Mouse (Mus musculus) CH12.LX (cell line): ENCODE measurements around the gene Zfp764.

ENCODE experiments used
- CHD2 ChIP-seq: IDR thresholded peaks from 2 replicates; pipeline ENCODE4 v1.6.1; 2011; ENCODE audit warnings: low read length, improper control_type of control experiment
- CTCF ChIP-seq, 2 experiments: IDR thresholded peaks in 1 of 2; conservative IDR thresholded peaks in 1 of 2; 2 replicates each; pipeline ENCODE4 v1.5.1; 2011 to 2012; ENCODE audit warnings: low read depth in 2 of 2, low read length in 2 of 2, improper control_type of control experiment in 1 of 2, inconsistent platforms in 1 of 2, mild to moderate bottlenecking in 1 of 2, moderate library complexity in 1 of 2
- EP300 ChIP-seq: IDR thresholded peaks from 2 replicates; pipeline ENCODE4 v1.6.1; 2011; ENCODE audit warnings: low read length, improper control_type of control experiment
- HCFC1 ChIP-seq: IDR thresholded peaks from 2 replicates; pipeline ENCODE4 v1.6.1; 2012; ENCODE audit warnings: low read depth, mild to moderate bottlenecking, inconsistent platforms, low read length, improper control_type of control experiment
- MAX ChIP-seq: IDR thresholded peaks from 2 replicates; pipeline ENCODE4 v1.6.1; 2011; ENCODE audit warnings: low read length, improper control_type of control experiment
- NELFE ChIP-seq: IDR thresholded peaks from 2 replicates; pipeline ENCODE4 v1.6.1; 2011; ENCODE audit warnings: low read depth, low read length, improper control_type of control experiment
- PAX5 ChIP-seq: IDR thresholded peaks from 2 replicates; pipeline ENCODE4 v1.6.1; 2012; ENCODE audit warnings: low read length, inconsistent platforms, mixed read lengths
- POLR2AphosphoS2 ChIP-seq: IDR thresholded peaks from 2 replicates; pipeline ENCODE4 v1.6.1; 2011; ENCODE audit warnings: low read depth, low read length, improper control_type of control experiment
- RAD21 ChIP-seq: IDR thresholded peaks from 2 replicates; pipeline ENCODE4 v1.6.1; 2011; ENCODE audit warnings: low read depth, mild to moderate bottlenecking, low read length, improper control_type of control experiment, moderate library complexity
- SMC3 ChIP-seq: IDR thresholded peaks from 2 replicates; pipeline ENCODE4 v1.6.1; 2011; ENCODE audit warnings: low read depth, low read length, improper control_type of control experiment
- TBP ChIP-seq: conservative IDR thresholded peaks from 2 replicates; pipeline ENCODE4 v1.6.1; 2011; ENCODE audit warnings: low read depth, low read length, improper control_type of control experiment
- TCF12 ChIP-seq: IDR thresholded peaks from 2 replicates; pipeline ENCODE4 v1.6.1; 2014; ENCODE audit warnings: low read depth, mild to moderate bottlenecking, inconsistent platforms, low read length, improper control_type of control experiment
- USF1 ChIP-seq: IDR thresholded peaks from 2 replicates; pipeline ENCODE4 v1.6.1; 2014; ENCODE audit warnings: low read depth, mild to moderate bottlenecking, inconsistent platforms, low read length, improper control_type of control experiment
- ZMIZ1 ChIP-seq: IDR thresholded peaks from 2 replicates; pipeline ENCODE4 v1.6.1; 2012; ENCODE audit warnings: low read depth, mild to moderate bottlenecking, inconsistent platforms, low read length, improper control_type of control experiment

DNA sequence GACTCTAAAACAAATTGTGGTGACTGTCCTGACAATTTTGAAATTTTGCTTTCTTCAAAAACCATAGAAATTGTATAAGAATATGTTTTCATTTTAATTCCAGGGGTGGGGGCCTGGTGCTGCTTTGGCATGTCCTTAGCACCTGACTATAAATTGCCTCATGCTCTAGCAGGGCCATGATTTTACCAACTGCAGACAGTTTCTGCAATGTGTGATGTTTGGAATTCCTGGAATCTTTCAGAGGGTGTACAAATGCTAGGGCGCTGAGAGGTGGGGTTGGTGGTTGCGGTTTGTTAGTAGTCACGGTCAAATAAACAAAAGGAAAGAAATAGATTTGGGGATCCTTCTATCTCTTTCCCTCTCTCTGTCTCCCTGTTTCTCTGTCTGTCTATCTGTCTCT lies 40.4 kb downstream of the Zfp764 start:
- no peak for TF ChIP-seq TBP
- no peak for TF ChIP-seq MAX
- TF ChIP-seq POLR2AphosphoS2: no peak
- TF ChIP-seq TCF12: no peak
- TF ChIP-seq CTCF (conservative IDR thresholded peaks at IDR 0.05 in 1 of 2, IDR thresholded peaks at IDR 0.05 in 1 of 2; ENCODE audit: low read depth in 2 of 2, low read length in 2 of 2): no peak
- no peak for TF ChIP-seq SMC3
- TF ChIP-seq CHD2: no peak
- TF ChIP-seq EP300: no peak
- TF ChIP-seq USF1: no peak
- TF ChIP-seq ZMIZ1: no peak
- no peak for TF ChIP-seq RAD21
- TF ChIP-seq PAX5: no peak
- no peak for TF ChIP-seq NELFE
- TF ChIP-seq HCFC1: no peak
